Mouse (Mus musculus) midbrain, embryonic 11.5 days (tissue): Measurements from ENCODE around the gene Hunk. TPM values are rescaled to one million over a fixed set of nuclear protein-coding genes. Genes with fewer than 3 reads are reported as not detected.

ENCODE experiments used
- ATAC-seq: fragments of 200-750 bp; cut with Nextera tagmentation; 2 replicates; pipeline ENCODE4 v1.8.0; 2017; ENCODE audit warnings: moderate TSS enrichment, moderate library complexity; ENCODE audit not compliant: low FRiP score
- DNase-seq: peaks from one replicate; pipeline ENCODE4 v3.0.0; 2015; ENCODE audit warnings: low spot score; ENCODE audit errors: missing footprints
- H3K27ac ChIP-seq: fragments of 300-500 bp; sonication (generic); 2 replicates; pipeline ENCODE4 v1.5.1; 2014; ENCODE audit warnings: low read depth, low read length
- H3K27me3 ChIP-seq: fragments of 300-500 bp; sonication (generic); 2 replicates; pipeline ENCODE4 v1.6.1; 2014; ENCODE audit warnings: mild to moderate bottlenecking, low read length, moderate library complexity, mixed read lengths; ENCODE audit not compliant: control insufficient read depth, insufficient read depth
- H3K36me3 ChIP-seq: fragments of 300-500 bp; sonication (generic); 2 replicates; pipeline ENCODE4 v1.6.1; 2014; ENCODE audit warnings: mild to moderate bottlenecking, low read length, moderate library complexity, mixed read lengths; ENCODE audit not compliant: control insufficient read depth, insufficient read depth
- H3K4me1 ChIP-seq: fragments of 300-500 bp; sonication (generic); 2 replicates; pipeline ENCODE4 v1.6.1; 2014; ENCODE audit warnings: low read length; ENCODE audit not compliant: control insufficient read depth, insufficient read depth
- H3K4me2 ChIP-seq: fragments of 300-500 bp; sonication (generic); 2 replicates; pipeline ENCODE4 v1.6.1; 2014; ENCODE audit warnings: mild to moderate bottlenecking, moderate library complexity
- H3K4me3 ChIP-seq: fragments of 300-500 bp; sonication (generic); 2 replicates; pipeline ENCODE4 v1.5.1; 2014; ENCODE audit warnings: low read depth, low read length
- H3K9ac ChIP-seq: fragments of 300-500 bp; sonication (generic); 2 replicates; pipeline ENCODE4 v1.6.1; 2014; ENCODE audit warnings: low read length
- H3K9me3 ChIP-seq: fragments of 300-500 bp; sonication (generic); 2 replicates; pipeline ENCODE4 v1.6.1; 2016; ENCODE audit warnings: low read length; ENCODE audit not compliant: control insufficient read depth
- WGBS: fragments of 180-500 bp; shearing (Covaris S2); extraction: QIAGEN DNeasy Blood & Tissue Kit; methylation state at CpG from one replicate; pipeline ENCODE4 v1.1.7; 2014; 5-methylcytosine and 5-hydroxymethylcytosine counted together
- polyA plus RNA-seq: library from polyadenylated mRNA; unstranded; fragments of >200 nt; fragmentation: Nextera tagmentation; extraction: Ambion mirVana; gene quantifications from 2 replicates; pipeline ENCODE4 v1.2.1, GENCODE M21; 2014

Hunk gene
- polyA plus RNA-seq, 1 experiment from 2014 or later: 9.7 TPM

DNA sequence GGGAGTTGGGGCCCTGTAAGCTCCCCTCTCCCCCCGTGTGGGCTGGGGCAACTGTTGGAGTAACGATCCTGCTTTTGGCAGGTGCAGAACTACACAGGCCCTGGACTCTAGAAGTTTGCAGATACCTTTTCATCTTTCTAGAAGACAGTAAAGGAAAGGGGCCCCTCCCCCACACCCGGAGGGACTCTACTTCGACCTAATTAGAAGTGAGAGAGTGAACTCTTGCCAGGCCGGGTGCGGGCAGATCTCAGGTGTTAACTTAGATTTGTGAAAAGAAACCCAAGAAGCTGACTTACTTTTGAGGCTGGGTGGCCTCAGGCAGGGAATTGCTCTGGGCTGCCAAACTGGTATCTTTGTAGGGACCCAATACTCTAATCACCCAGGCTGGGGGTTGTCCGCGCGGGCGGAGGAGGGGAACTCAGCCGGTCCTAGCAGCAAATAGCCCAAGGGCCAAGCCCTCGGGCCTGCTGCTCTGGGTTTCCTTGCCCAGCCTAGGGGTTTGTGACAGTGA, 1.4 kb downstream of the Hunk start:
- ATAC-seq: no peak
- Histone ChIP-seq H3K9ac (peak overlapping the region; percentile 95), H3K4me3 (peak overlapping the region; percentile 89), H3K4me2 (peak overlapping the region; percentile 90), H3K9me3 (no peaks in the 10 kb centered on the region), H3K27me3 (peaks cover 3% of the 10 kb centered on the region; the same call in 1 of the 2 replicates), H3K36me3 (peaks cover 16% of the 10 kb centered on the region), H3K4me1 (peaks cover 22% of the 10 kb centered on the region), H3K27ac (peak overlapping the region; percentile 42)
- WGBS: 4% methylated on average over 12 of the region's 12 CpGs
- peak; percentile 91 for DNase-seq

DNA sequence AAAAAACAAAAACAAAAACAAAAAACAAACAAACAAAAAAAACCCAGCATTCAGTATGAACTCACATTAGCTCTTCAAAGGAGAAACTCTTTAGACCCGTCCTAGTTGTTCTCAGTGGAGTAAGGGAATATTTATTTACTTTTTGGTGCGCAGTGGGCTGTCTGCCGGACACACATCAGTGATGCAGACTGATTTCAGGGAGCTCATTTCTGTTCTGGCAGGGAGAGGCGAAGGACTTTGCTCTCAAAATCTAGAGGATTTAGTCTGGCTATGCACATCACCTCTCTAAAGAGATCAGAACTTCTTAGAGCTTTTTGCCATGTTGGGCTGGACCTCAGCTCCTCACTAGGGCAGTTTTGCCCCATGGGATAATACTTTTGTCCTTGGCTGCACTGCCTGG, 2.1 kb downstream of the Hunk start:
- Histone ChIP-seq H3K27ac (no peak overlapping the region), H3K9me3 (no peaks in the 10 kb centered on the region), H3K4me2 (peak overlapping the region; percentile 90), H3K27me3 (peaks cover 3% of the 10 kb centered on the region; the same call in 1 of the 2 replicates), H3K9ac (peak overlapping the region; percentile 95; the same call in 1 of the 2 replicates), H3K4me1 (peaks cover 22% of the 10 kb centered on the region), H3K4me3 (peak overlapping the region; percentile 89), H3K36me3 (peaks cover 16% of the 10 kb centered on the region)
- ATAC-seq: no peak
- 45% methylated on average over 4 of the region's 4 CpGs for WGBS
- no peak for DNase-seq

GRCm38 (mm10) chr16:90389103-90389750, 3.4 kb downstream of the Hunk start:
- H3K27ac ChIP-seq: no peak overlapping the region
- 85% methylated on average over 15 of the region's 15 CpGs for WGBS
- no peaks in the 10 kb centered on the region for H3K9me3 ChIP-seq
- DNase-seq (no peak), ATAC-seq (no peak)
- H3K4me3 ChIP-seq: no peak overlapping the region
- H3K4me1 ChIP-seq: peaks cover 22% of the 10 kb centered on the region
- no peak overlapping the region for H3K9ac ChIP-seq
- H3K4me2 ChIP-seq: peak overlapping the region; percentile 90; the same call in 1 of the 2 replicates
- no peaks in the 10 kb centered on the region; the same call in 1 of the 2 replicates for H3K27me3 ChIP-seq
- peaks cover 16% of the 10 kb centered on the region for H3K36me3 ChIP-seq

- Histone ChIP-seq H3K4me1 (peaks cover 15% of the 10 kb centered on the region), H3K27ac (no peak overlapping the region), H3K4me3 (no peak overlapping the region), H3K9me3 (no peaks in the 10 kb centered on the region), H3K4me2 (no peak overlapping the region), H3K27me3 (no peaks in the 10 kb centered on the region), H3K36me3 (peaks cover 16% of the 10 kb centered on the region), H3K9ac (no peak overlapping the region)
- DNase-seq (no peak), ATAC-seq (no peak)
- WGBS: 95% methylated on average over 16 of the region's 16 CpGs
Observed at GRCm38 (mm10) chr16:90390731-90391130, 4.9 kb downstream of the Hunk start.

GRCm38 (mm10) chr16:90394761-90395160, 8.9 kb downstream of the Hunk start:
- no peak overlapping the region for H3K4me3 ChIP-seq
- peaks cover 16% of the 10 kb centered on the region for H3K36me3 ChIP-seq
- no peak overlapping the region for H3K27ac ChIP-seq
- DNase-seq: no peak
- 63% methylated on average over 4 of the region's 4 CpGs for WGBS
- no peaks in the 10 kb centered on the region for H3K4me1 ChIP-seq
- no peak overlapping the region for H3K9ac ChIP-seq
- H3K27me3 ChIP-seq: no peaks in the 10 kb centered on the region
- no peak overlapping the region for H3K4me2 ChIP-seq
- H3K9me3 ChIP-seq: no peaks in the 10 kb centered on the region
- no peak for ATAC-seq

GRCm38 (mm10) chr16:90395996-90396556, 10.3 kb downstream of the Hunk start:
- peaks cover 7% of the 10 kb centered on the region for H3K36me3 ChIP-seq
- ATAC-seq: no peak
- H3K9ac ChIP-seq: no peak overlapping the region
- no peak overlapping the region for H3K4me3 ChIP-seq
- no peak overlapping the region for H3K4me2 ChIP-seq
- no peak overlapping the region for H3K27ac ChIP-seq
- DNase-seq: no peak
- WGBS: 86% methylated on average over 11 of the region's 11 CpGs
- no peaks in the 10 kb centered on the region for H3K9me3 ChIP-seq
- no peaks in the 10 kb centered on the region for H3K27me3 ChIP-seq
- peaks cover 11% of the 10 kb centered on the region for H3K4me1 ChIP-seq

DNA sequence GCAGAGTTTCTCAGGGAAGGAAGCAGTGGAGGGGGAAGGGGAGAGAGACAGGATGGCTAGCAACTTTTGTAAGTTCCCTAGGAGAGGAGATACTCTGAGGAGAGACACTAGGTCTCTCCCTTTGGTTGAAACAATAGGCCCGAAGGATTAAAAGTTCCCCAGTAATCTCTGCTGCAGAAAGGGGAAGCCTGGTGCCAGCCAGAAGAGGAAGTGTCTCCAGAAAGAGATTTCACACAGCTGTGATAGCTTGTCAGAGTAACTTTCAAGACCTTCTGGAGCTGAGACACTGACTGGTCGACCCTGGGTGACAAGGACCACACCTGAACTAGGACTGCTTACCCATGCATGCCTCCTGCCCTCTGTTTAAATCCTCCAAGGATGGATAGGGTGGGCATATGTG, 11.1 kb downstream of the Hunk start:
- Histone ChIP-seq H3K9me3 (no peaks in the 10 kb centered on the region), H3K27me3 (no peaks in the 10 kb centered on the region), H3K4me2 (no peak overlapping the region), H3K4me3 (no peak overlapping the region), H3K9ac (no peak overlapping the region), H3K27ac (no peak overlapping the region), H3K36me3 (no peaks in the 10 kb centered on the region; the same call in 1 of the 2 replicates), H3K4me1 (peaks cover 19% of the 10 kb centered on the region)
- DNase-seq (no peak), ATAC-seq (no peak)
- 46% methylated on average over 2 of the region's 2 CpGs for WGBS

GRCm38 (mm10) chr16:90400314-90400713, 14.5 kb downstream of the Hunk start:
- WGBS: 2% methylated on average over 8 of the region's 9 CpGs
- H3K36me3 ChIP-seq: no peaks in the 10 kb centered on the region
- H3K9ac ChIP-seq: no peak overlapping the region
- H3K4me3 ChIP-seq: no peak overlapping the region
- ATAC-seq (peak; percentile 61; the same call in 1 of the 2 replicates), DNase-seq (peak; percentile 92)
- peaks cover 19% of the 10 kb centered on the region for H3K4me1 ChIP-seq
- H3K9me3 ChIP-seq: no peaks in the 10 kb centered on the region
- no peaks in the 10 kb centered on the region for H3K27me3 ChIP-seq
- no peak overlapping the region for H3K4me2 ChIP-seq
- H3K27ac ChIP-seq: no peak overlapping the region

DNA sequence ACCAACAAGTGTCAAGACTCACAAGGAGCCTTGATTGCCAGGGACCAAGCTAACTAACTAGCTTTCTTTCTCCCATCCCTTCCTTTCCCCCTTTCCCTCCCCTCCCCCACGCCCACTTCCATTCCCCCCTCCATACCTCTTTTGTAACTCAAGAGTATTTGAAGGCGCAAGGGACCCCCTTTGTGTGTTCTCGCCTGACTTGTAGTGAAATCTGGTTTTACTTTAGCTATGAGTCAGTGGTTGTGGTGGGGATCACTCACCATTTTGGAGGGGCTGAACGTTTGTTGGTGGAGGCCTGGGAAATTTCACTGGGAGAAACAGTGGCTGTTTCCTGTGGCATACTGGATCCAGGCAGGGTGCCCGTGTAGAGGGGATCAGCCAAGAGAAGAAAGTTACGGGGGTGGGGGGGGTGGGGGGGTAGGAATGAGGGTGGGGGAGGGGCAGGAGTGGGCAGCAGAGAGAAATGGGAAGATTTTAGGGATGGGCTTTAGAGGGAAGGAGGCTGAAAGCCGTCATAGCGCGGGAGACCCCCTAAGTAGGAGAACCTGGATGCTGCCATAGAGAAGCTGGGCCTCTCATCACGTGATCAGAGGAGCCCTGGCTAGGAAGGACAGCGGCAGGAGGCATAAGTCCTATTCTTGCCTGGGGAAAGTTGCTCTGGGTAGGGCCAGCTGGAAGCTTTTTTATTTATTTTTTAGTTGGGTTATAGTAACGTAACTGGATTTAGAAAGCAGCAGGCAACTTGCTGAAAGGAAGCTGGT, 15.3 kb downstream of the Hunk start:
- no peak overlapping the region for H3K27ac ChIP-seq

More for the DNA sequence above, 15.3 kb downstream of the Hunk start:
- DNase-seq: no peak
- peak; percentile 79 for ATAC-seq
- Histone ChIP-seq H3K27me3 (no peaks in the 10 kb centered on the region), H3K4me1 (peaks cover 19% of the 10 kb centered on the region), H3K9me3 (no peaks in the 10 kb centered on the region), H3K4me3 (no peak overlapping the region), H3K9ac (no peak overlapping the region), H3K4me2 (peak overlapping the region; percentile 12; the same call in 1 of the 2 replicates), H3K36me3 (no peaks in the 10 kb centered on the region)
- WGBS: 17% methylated on average over 12 of the region's 12 CpGs
